Mouse (Mus musculus): ENCODE data around the gene Tmed2. TPM values are rescaled to one million over a fixed set of nuclear protein-coding genes. Genes with fewer than 3 reads are reported as not detected.
A peak's percentile ranks its signal among the peaks of the same experiment; 100 is the strongest.
"Not testable (repeated sequence)": the region's sequence is repeated elsewhere in the genome, so short reads cannot be mapped to it uniquely, and the experiment has no call there.

Gene Tmed2
- polyA plus RNA-seq, 1 experiment from 2014 or later: 453 TPM

- Histone ChIP-seq H3K36me3 (replicated peaks) (peaks cover 11% of the 10 kb centered on the region), H3K4me1 (peaks cover 51% of the 10 kb centered on the region), H3K27me3 (replicated peaks; ENCODE audit: low read depth, poor library complexity, severe bottlenecking) (no peaks in the 10 kb centered on the region), H3K4me3 (peak within 1 kb of the TSS; percentile 90), H3K9me3 (no peaks in the 10 kb centered on the region), H3K27ac (replicated peaks) (peak within 1 kb of the TSS; percentile 94)
- under 1% methylated on average over 96 of the region's 96 CpGs for WGBS
- DNase-seq (ENCODE audit: low spot score): peak; percentile 95
These were observed 9.6 kb upstream of the Tmed2 start, which contains the start of gene Rilpl1 for GRCm38 (mm10) chr5:124530655-124531582. TSS of gene Rilpl1 (minus strand) at chr5:124531391.

GRCm38 (mm10) chr5:124531583-124531930, 8.9 kb upstream of the Tmed2 start:
- Histone ChIP-seq H3K4me3 (peak overlapping the region; percentile 90), H3K36me3 (replicated peaks) (peaks cover 5% of the 10 kb centered on the region; the same call in 1 of the 2 replicates), H3K27me3 (replicated peaks; ENCODE audit: low read depth, poor library complexity, severe bottlenecking) (no peaks in the 10 kb centered on the region), H3K4me1 (peaks cover 52% of the 10 kb centered on the region), H3K9me3 (no peaks in the 10 kb centered on the region), H3K27ac (replicated peaks) (peak overlapping the region; percentile 94)
- WGBS: 13% methylated on average over 14 of the region's 14 CpGs
- no peak for DNase-seq (ENCODE audit: low spot score)

DNA sequence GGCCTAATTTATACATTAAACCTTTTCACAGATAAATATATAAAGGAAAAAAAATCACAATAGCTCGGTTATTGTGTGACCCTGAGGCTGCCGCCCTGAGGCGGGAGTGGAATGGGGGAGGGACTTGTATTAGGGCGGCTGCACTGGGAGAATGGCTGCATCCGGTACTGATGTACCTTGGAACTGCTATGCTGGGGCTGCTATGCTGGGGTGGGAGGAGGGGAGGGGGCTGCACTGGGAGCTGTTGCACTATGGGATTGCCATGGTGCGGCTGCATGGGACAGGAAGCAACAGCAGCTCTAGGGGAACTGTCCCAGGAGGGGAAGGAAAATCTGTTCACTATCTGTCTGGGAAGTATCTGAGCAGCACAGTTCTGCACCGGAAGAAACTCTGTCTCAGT, 8.0 kb upstream of the Tmed2 start:
- Histone ChIP-seq H3K4me3 (peak overlapping the region; percentile 90; the same call in 1 of the 2 replicates), H3K36me3 (replicated peaks) (no peaks in the 10 kb centered on the region; the same call in 1 of the 2 replicates), H3K27ac (replicated peaks) (peak overlapping the region; percentile 94), H3K4me1 (peaks cover 58% of the 10 kb centered on the region), H3K9me3 (no peaks in the 10 kb centered on the region), H3K27me3 (replicated peaks; ENCODE audit: low read depth, poor library complexity, severe bottlenecking) (no peaks in the 10 kb centered on the region)
- peak; percentile 63 for DNase-seq (ENCODE audit: low spot score)
- 34% methylated on average over 7 of the region's 7 CpGs for WGBS

DNA sequence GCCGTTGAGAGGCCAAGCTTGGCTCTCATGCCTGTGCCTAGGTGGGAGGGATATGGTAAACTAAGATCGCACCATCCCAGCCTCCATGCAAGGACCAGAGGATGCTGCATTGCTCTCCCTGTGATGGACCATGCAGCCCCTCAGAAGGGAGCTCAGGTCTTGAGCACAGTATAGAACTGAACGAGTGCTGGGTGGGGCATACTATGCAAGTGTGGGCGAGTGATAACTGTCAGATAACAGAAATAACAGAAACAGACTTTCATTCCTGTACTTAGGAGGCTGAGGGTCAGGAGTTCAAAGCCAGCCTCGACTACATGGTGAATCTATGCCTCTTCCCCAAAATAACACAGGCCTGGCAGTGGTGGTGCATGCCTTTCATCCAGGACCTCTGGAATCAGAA, 5.5 kb upstream of the Tmed2 start:
- peaks cover 38% of the 10 kb centered on the region for H3K4me1 ChIP-seq
- no peaks in the 10 kb centered on the region for H3K27me3 ChIP-seq (replicated peaks; ENCODE audit: low read depth, poor library complexity, severe bottlenecking)
- H3K9me3 ChIP-seq: no peaks in the 10 kb centered on the region
- DNase-seq (ENCODE audit: low spot score): no peak
- 73% methylated on average over 5 of the region's 5 CpGs for WGBS
- no peaks in the 10 kb centered on the region for H3K36me3 ChIP-seq (replicated peaks)
- no peak overlapping the region for H3K4me3 ChIP-seq
- no peak overlapping the region for H3K27ac ChIP-seq (replicated peaks)

GRCm38 (mm10) chr5:124536776-124537175, 3.7 kb upstream of the Tmed2 start:
- H3K4me3 ChIP-seq: peak overlapping the region; percentile 44
- H3K27ac ChIP-seq (replicated peaks): peak overlapping the region; percentile 66

GRCm38 (mm10) chr5:124538813-124539792, 1.4 kb upstream of the Tmed2 start:
- Histone ChIP-seq H3K27ac (replicated peaks) (no peak overlapping the region), H3K4me3 (no peak overlapping the region), H3K9me3 (no peaks in the 10 kb centered on the region), H3K36me3 (replicated peaks) (peaks cover 19% of the 10 kb centered on the region), H3K27me3 (replicated peaks; ENCODE audit: low read depth, poor library complexity, severe bottlenecking) (no peaks in the 10 kb centered on the region), H3K4me1 (peaks cover 19% of the 10 kb centered on the region)
- WGBS: 80% methylated on average over 16 of the region's 16 CpGs
- no peak for DNase-seq (ENCODE audit: low spot score)

More at GRCm38 (mm10) chr5:124536776-124537175, 3.7 kb upstream of the Tmed2 start:
- no peaks in the 10 kb centered on the region for H3K36me3 ChIP-seq (replicated peaks)
- H3K4me1 ChIP-seq: peaks cover 23% of the 10 kb centered on the region
- H3K27me3 ChIP-seq (replicated peaks; ENCODE audit: low read depth, poor library complexity, severe bottlenecking): no peaks in the 10 kb centered on the region
- no peaks in the 10 kb centered on the region for H3K9me3 ChIP-seq
- peak; percentile 59 for DNase-seq (ENCODE audit: low spot score)
- 7% methylated on average over 17 of the region's 17 CpGs for WGBS

DNA sequence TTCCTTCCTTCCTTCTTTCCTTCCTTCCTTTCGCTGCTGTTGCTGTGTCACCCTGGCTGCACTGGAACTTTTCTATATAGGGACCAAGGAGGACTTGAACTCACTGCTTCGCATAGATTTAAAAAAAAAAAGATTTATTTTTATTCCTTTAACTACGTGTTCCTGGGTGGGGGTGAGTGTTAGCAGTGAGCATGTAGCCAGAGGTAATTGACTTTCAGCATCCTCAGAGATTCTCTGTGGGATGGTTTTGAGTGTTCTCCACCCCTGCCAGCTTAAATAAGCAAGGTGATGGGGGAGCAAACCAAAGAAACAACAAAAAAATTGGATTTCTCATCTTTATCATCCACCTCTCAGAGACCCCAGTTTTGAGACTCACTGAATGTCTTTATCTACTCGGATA, 590 bp upstream of the Tmed2 start:
- Histone ChIP-seq H3K4me3 (peak overlapping the region; percentile 99), H3K27me3 (replicated peaks; ENCODE audit: low read depth, poor library complexity, severe bottlenecking) (no peaks in the 10 kb centered on the region), H3K9me3 (no peaks in the 10 kb centered on the region), H3K4me1 (peaks cover 19% of the 10 kb centered on the region), H3K27ac (replicated peaks) (peak overlapping the region; percentile 85), H3K36me3 (replicated peaks) (peaks cover 27% of the 10 kb centered on the region)
- WGBS: 70% methylated on average over 4 of the region's 4 CpGs
- DNase-seq (ENCODE audit: low spot score): no peak

DNA sequence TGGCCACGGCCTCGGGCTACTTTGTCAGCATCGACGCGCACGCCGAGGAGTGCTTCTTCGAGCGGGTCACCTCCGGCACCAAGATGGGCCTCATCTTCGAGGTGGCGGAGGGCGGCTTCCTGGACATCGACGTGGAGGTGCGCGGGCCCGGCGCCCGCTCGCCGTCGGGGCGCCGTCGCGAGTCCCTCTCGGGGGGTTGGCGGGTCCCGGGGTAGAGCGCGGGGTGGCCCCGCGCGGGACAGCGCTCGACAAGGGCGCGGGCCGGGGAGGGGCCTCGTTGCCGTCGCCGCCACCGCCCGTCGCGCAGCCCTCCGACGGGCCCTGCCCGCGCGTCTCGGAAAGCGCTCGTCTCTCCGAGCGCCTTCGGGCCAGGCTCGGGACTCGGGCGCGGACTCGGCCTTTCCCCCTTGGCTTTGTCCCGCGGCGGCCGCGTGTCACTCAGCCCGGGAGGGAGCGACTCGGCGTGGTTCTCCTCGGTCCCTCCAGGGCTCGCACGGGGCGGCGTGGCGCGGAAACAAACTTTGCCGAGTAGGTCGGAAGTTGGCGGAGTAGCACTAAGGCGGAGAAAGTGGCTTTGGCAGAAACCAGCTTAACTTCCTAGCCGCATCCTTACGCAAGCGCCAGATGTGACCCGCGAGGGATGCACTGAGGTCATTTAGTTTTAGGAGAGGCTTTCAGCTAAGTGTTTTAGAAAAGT, 558 bp downstream of the Tmed2 start:
- under 1% methylated on average over 84 of the region's 89 CpGs for WGBS
- H3K4me3 ChIP-seq: peak overlapping the region; percentile 99
- peaks cover 39% of the 10 kb centered on the region for H3K36me3 ChIP-seq (replicated peaks)
- peaks cover 19% of the 10 kb centered on the region for H3K4me1 ChIP-seq
- DNase-seq (ENCODE audit: low spot score): peak; percentile 70
- H3K9me3 ChIP-seq: no peaks in the 10 kb centered on the region
- peak overlapping the region; percentile 92 for H3K27ac ChIP-seq (replicated peaks)
- no peaks in the 10 kb centered on the region for H3K27me3 ChIP-seq (replicated peaks; ENCODE audit: low read depth, poor library complexity, severe bottlenecking)

DNA sequence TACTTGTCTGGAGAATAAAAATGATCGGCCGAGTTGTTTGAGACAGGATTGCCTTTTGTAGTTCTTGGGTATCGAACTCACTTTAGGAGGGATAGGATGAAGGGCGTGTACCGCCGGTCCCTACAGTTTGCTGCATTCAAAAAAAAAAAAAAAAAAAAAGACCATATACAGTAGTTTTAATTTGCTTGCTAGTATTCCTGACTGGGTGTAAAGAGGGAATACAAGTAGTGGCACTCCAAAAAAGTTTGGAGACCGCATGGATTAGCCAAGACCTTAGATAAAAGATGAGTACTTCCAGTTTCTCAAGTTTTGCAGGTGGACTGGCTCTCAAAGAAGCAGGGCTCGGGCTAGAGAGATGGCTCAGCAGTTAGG, 1.1 kb downstream of the Tmed2 start:
- Histone ChIP-seq H3K4me3 (peak overlapping the region; percentile 99), H3K27ac (replicated peaks) (peak overlapping the region; percentile 92), H3K4me1 (peaks cover 18% of the 10 kb centered on the region), H3K9me3 (no peaks in the 10 kb centered on the region), H3K27me3 (replicated peaks; ENCODE audit: low read depth, poor library complexity, severe bottlenecking) (no peaks in the 10 kb centered on the region), H3K36me3 (replicated peaks) (peaks cover 44% of the 10 kb centered on the region)
- no peak for DNase-seq (ENCODE audit: low spot score)
- WGBS: 13% methylated on average over 8 of the region's 8 CpGs

DNA sequence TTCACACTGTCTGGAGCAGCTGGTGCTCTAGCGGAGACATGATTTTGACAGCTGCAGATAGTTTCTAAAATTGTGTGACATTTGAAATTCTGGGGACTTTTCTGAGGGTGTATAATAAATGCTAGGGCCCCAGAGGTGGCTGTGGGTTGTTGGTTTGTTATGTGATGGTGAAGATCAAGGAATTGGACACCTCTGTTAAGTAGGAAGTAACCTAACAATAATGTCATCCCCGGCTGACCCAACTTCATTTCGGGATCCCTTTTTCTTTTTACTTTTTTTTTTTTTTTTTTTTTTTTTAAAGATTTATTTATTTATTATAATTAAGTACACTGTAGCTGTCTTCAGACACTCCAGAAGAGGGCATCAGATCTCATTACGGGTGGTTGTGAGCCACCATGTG, 10.2 kb downstream of the Tmed2 start:
- H3K27ac ChIP-seq (replicated peaks); H3K27me3 ChIP-seq (replicated peaks; ENCODE audit: low read depth, poor library complexity, severe bottlenecking); H3K9me3 ChIP-seq; DNase-seq (ENCODE audit: low spot score); H3K4me3 ChIP-seq: not testable (repeated sequence)
- WGBS: 82% methylated on average over 4 of the region's 4 CpGs
- peaks cover 13% of the 10 kb centered on the region for H3K4me1 ChIP-seq
- H3K36me3 ChIP-seq (replicated peaks): peaks cover 56% of the 10 kb centered on the region

DNA sequence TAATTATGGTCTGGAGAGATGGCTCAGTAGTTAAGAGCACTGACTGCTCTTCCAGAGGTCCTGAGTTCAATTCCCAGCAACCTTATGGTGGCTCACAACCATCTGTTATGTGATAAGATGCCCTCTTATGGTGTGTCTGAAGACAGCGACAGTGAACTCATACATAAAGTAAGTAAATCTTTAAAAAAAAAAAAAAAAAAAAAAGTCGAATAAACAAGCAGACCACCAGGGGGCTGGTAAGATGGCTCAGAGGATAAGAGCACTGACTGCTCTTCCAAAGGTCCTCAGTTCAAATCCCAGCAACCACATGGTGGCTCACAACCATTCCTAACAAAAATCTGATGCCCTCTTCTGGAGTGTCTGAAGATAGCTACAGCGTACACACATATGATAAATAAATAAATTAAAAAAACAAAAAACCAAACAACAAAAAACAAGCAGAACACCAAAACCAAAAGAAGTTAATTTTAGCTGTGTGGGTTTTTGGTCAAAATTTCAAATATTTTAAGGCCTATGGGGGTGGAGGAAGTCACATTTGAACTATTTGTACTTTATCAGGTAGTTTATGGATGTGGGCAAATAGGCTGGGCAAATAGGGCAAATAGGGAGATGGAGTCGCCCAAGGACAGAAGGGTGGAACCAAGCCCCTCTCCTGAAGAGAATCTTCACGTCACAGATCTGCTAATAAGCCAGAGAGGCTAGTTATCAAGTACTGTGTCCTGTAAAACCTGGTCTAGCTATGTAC, 11.0 kb downstream of the Tmed2 start:
- peaks cover 13% of the 10 kb centered on the region for H3K4me1 ChIP-seq
- peak overlapping the region; percentile 81 for H3K4me3 ChIP-seq
- peak overlapping the region; percentile 83 for H3K27ac ChIP-seq (replicated peaks)
- H3K27me3 ChIP-seq (replicated peaks; ENCODE audit: low read depth, poor library complexity, severe bottlenecking); H3K9me3 ChIP-seq; DNase-seq (ENCODE audit: low spot score): not testable (repeated sequence)
- peaks cover 56% of the 10 kb centered on the region for H3K36me3 ChIP-seq (replicated peaks)
- WGBS: 34% methylated on average over 5 of the region's 5 CpGs

Measured in embryonic facial prominence, embryonic 10.5 days (tissue).